Mouse (Mus musculus) myocyte (in vitro differentiated cells): ENCODE measurements at regions not wholly inside any gene's neighbourhood (a gene's known extent, or its start where the extent isn't known, plus 50 kb on each side); places are given as distances from the start of the nearest gene placed in this dataset.

ENCODE experiments used
- MAX ChIP-seq: IDR thresholded peaks from one replicate; pipeline ENCODE4 v1.6.1; 2011; ENCODE audit warnings: low read depth, mild to moderate bottlenecking, control low read depth
- MYOG ChIP-seq, 3 experiments: IDR thresholded peaks; one replicate each; pipeline ENCODE4 v1.6.1; 2011; ENCODE audit warnings: control low read depth in 2 of 3, low read depth in 2 of 3, mild to moderate bottlenecking in 2 of 3; ENCODE audit not compliant: insufficient read length in 2 of 3, control insufficient read depth in 1 of 3, insufficient read depth in 1 of 3
- POLR2A ChIP-seq: IDR thresholded peaks from one replicate; pipeline ENCODE4 v1.6.1; 2011; ENCODE audit warnings: low read depth, mild to moderate bottlenecking, control low read depth, moderate library complexity; ENCODE audit not compliant: insufficient read length
- POLR2AphosphoS2 ChIP-seq: IDR thresholded peaks from one replicate; pipeline ENCODE4 v1.6.1; 2011; ENCODE audit warnings: low read depth, control low read depth; ENCODE audit not compliant: insufficient read length
- REST ChIP-seq: IDR thresholded peaks from one replicate; pipeline ENCODE4 v1.6.1; 2011; ENCODE audit warnings: mild to moderate bottlenecking, control low read depth, moderate library complexity; ENCODE audit not compliant: insufficient read depth, insufficient read length
- TCF12 ChIP-seq: IDR thresholded peaks from one replicate; pipeline ENCODE4 v1.6.1; 2011; ENCODE audit warnings: mild to moderate bottlenecking, control low read depth; ENCODE audit not compliant: poor library complexity, insufficient read depth, severe bottlenecking
- TCF3 ChIP-seq: IDR thresholded peaks from one replicate; pipeline ENCODE4 v1.6.1; 2011; ENCODE audit warnings: low read depth, control low read depth; ENCODE audit not compliant: insufficient read length
- USF1 ChIP-seq: IDR thresholded peaks from one replicate; pipeline ENCODE4 v1.6.1; 2011; ENCODE audit warnings: low read depth, mild to moderate bottlenecking, control low read depth, moderate library complexity

DNA sequence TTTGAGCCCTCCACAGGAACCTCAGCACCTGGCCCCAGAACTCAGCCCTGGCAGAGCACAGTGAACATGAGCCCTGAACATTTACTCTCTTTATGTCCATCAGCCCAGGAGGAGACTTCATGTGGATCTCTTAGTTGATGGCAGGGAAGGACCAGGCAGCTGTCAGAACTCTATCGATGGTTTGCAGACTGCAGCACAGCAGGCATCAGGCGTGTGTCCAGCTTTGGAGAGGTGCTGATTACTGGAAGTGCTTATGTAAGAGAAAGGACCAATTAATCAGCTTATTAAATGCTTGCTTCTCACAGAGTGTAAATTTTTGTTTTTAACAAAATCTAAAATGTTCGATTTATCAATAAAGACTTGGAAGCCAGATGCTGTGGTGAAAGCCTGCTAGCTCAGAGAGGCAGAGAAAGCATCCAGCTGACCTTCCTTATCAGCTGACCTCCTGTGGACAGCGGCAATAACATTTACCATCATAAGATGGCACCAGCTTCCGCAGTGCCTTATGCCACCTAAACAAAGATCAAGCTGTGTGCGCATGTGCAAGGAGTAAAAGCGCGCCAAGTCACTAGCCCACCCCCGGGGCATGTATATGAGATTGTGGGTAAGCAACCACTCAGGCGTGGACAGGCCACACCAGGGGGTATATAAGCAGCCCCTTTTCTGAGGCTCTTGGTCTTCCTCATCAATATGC is 105.8 kb downstream of the Klhl6 start:
- TF ChIP-seq POLR2A (no peak), MYOG (IDR thresholded peaks at IDR 0.05; ENCODE audit: control insufficient read depth in 1 of 3, insufficient read depth in 1 of 3, insufficient read length in 2 of 3, low read depth in 2 of 3) (no peak), POLR2AphosphoS2 (no peak), USF1 (no peak), TCF12 (no peak), REST (no peak), MAX (no peak), TCF3 (no peak)
